Mouse (Mus musculus) frontal cortex, adult 2 months (tissue): ENCODE results near the gene Borcs6. TPM values are rescaled to one million over a fixed set of nuclear protein-coding genes. Genes with fewer than 3 reads are reported as not detected.
A peak's percentile ranks its signal among the peaks of the same experiment; 100 is the strongest.
"Not testable (repeated sequence)": the region's sequence is repeated elsewhere in the genome, so short reads cannot be mapped to it uniquely, and the experiment has no call there.

Source experiments
- DNase-seq, 2 experiments: peaks; one replicate each; pipeline ENCODE4 v3.0.0; 2022; ENCODE audit warnings: low spot score in 1 of 2; ENCODE audit errors: extremely low spot score in 1 of 2
- polyA plus RNA-seq: library from polyadenylated mRNA; depleted of rRNA; stranded (reverse); fragments of >200 nt; gene quantifications from 2 replicates; pipeline ENCODE4 v1.2.3, GENCODE M21; 2012; rRNA removed

Gene Borcs6
- polyA plus RNA-seq: 28.6 and 32.0 TPM in 2 replicates

- DNase-seq: peak; percentile 96 to 97
Observed at GRCm38 (mm10) chr11:69059357-69059974, at the start of gene Borcs6. TSS of gene Borcs6 (plus strand) at chr11:69059717.

GRCm38 (mm10) chr11:69010400-69011323 lies 48.9 kb upstream of the Borcs6 start:
- no peak for DNase-seq

GRCm38 (mm10) chr11:69011445-69011844 lies 48.1 kb upstream of the Borcs6 start:
- not testable (repeated sequence) for DNase-seq

GRCm38 (mm10) chr11:69012071-69012601 lies 47.4 kb upstream of the Borcs6 start:
- peak; percentile 88 to 94 for DNase-seq

- DNase-seq: peak; percentile 81 to 91
Observed at GRCm38 (mm10) chr11:69015644-69016441, 43.7 kb upstream of the Borcs6 start, which contains the start of gene Ctc1. TSS of gene Ctc1 (plus strand) at chr11:69015911.

- no peak for DNase-seq
Observed at GRCm38 (mm10) chr11:69016755-69017154, 42.8 kb upstream of the Borcs6 start.

GRCm38 (mm10) chr11:69020691-69021090 lies 38.8 kb upstream of the Borcs6 start:
- DNase-seq: no peak

- DNase-seq: no peak
Observed at GRCm38 (mm10) chr11:69026562-69026961, 33.0 kb upstream of the Borcs6 start.

- no peak for DNase-seq
Observed at GRCm38 (mm10) chr11:69028805-69029204, 30.7 kb upstream of the Borcs6 start.

- DNase-seq: no peak
Observed at GRCm38 (mm10) chr11:69033552-69033951, 26.0 kb upstream of the Borcs6 start.

GRCm38 (mm10) chr11:69034585-69034984 lies 24.9 kb upstream of the Borcs6 start:
- no peak for DNase-seq

GRCm38 (mm10) chr11:69035411-69035810 lies 24.1 kb upstream of the Borcs6 start:
- no peak for DNase-seq

GRCm38 (mm10) chr11:69035849-69036248 lies 23.7 kb upstream of the Borcs6 start:
- peak; percentile 89 to 96 for DNase-seq

- DNase-seq: peak; percentile 78 to 98
Observed at GRCm38 (mm10) chr11:69036486-69037230, 22.9 kb upstream of the Borcs6 start.

GRCm38 (mm10) chr11:69037231-69038061 lies 22.1 kb upstream of the Borcs6 start:
- peak; percentile 65 to 97 for DNase-seq

- DNase-seq: no peak
Observed at GRCm38 (mm10) chr11:69038173-69038572, 21.3 kb upstream of the Borcs6 start.

GRCm38 (mm10) chr11:69045531-69046394 lies 13.8 kb upstream of the Borcs6 start, which contains the start of gene Aurkb:
TSS of gene Aurkb (plus strand) at chr11:69045647.
- peak; percentile 49 to 78 for DNase-seq

GRCm38 (mm10) chr11:69046395-69046774 lies 13.1 kb upstream of the Borcs6 start:
- no peak for DNase-seq
